Comparison of ENCODE assay signal across 8 mouse cellular contexts in the genomic region with DNA sequence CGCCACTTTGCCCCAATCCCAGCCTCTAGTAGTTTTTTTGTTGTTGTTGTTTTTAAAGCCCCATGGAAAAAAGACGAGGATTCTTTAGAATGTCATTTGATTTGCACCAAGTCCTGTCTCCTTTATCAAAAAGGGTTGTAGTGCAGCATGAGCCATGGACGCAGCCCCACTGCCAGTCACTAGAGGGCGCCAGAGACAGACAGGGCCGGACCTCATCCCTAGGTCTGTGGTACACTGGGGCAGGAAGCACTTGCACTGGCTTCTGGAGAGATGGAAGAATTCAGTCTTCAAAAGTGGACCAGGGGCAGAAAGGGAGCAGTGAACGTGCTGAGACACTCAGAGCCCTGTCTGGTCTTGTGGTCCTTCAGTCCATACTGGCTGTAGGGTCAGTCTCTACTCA. TPM values are rescaled to one million over a fixed set of nuclear protein-coding genes. Genes with fewer than 3 reads are reported as not detected.
A peak's percentile ranks its signal among the peaks of the same experiment; 100 is the strongest.
DNase-seq lines count a peak whose midpoint lies in the region; ATAC-seq and TF ChIP-seq lines count a peak whose summit lies in the region.

No protein-coding gene starts in this region.

- H3K9ac ChIP-seq in embryonic facial prominence, embryonic 11.5 days (replicated peaks; ENCODE audit: low read length): no peak overlapping the region
- no peak overlapping the region for H3K9ac ChIP-seq in heart, embryonic 11.5 days (ENCODE audit: low read depth, low read length)

- no peaks in the 10 kb centered on the region for H3K27me3 ChIP-seq in C2C12 (ENCODE audit: control insufficient read depth, insufficient read depth, insufficient read length)
- no peaks in the 10 kb centered on the region for H3K27me3 ChIP-seq in embryonic facial prominence, embryonic 11.5 days (ENCODE audit: control insufficient read depth, insufficient read depth, low read length)
- no peaks in the 10 kb centered on the region for H3K27me3 ChIP-seq in heart, embryonic 11.5 days (ENCODE audit: control insufficient read depth, insufficient read depth, low read length)

- H3ac ChIP-seq in C2C12 (ENCODE audit: control insufficient read depth, insufficient read length, low read depth): no peak overlapping the region

- peaks cover 7% of the 10 kb centered on the region for H3K4me1 ChIP-seq in embryonic facial prominence, embryonic 11.5 days (ENCODE audit: control insufficient read depth, insufficient read depth, low read length)
- H3K4me1 ChIP-seq in heart, embryonic 11.5 days (ENCODE audit: control insufficient read depth, insufficient read depth, low read length): peaks cover 14% of the 10 kb centered on the region
- peaks cover 5% of the 10 kb centered on the region for H3K4me1 ChIP-seq in lung, adult 2 months (ENCODE audit: control insufficient read depth, insufficient read depth, low read length)

- TF ChIP-seq CTCF in C2C12 (IDR thresholded peaks at IDR 0.05; ENCODE audit: control insufficient read depth, insufficient read depth, insufficient read length): peak; percentile 84
- TF ChIP-seq CTCF in lung, adult 2 months (IDR thresholded peaks at IDR 0.05; ENCODE audit: insufficient read depth, low read length): peak; percentile 95

- no peak for TF ChIP-seq POLR2A in lung, adult 2 months (IDR thresholded peaks at IDR 0.05; ENCODE audit: borderline replicate concordance, extremely low read depth, low read depth, low read length)

- H3K36me3 ChIP-seq in C2C12 (ENCODE audit: control insufficient read depth, insufficient read depth): peaks cover 52% of the 10 kb centered on the region
- H3K36me3 ChIP-seq in embryonic facial prominence, embryonic 11.5 days (replicated peaks; ENCODE audit: control insufficient read depth, insufficient read depth, low read depth, low read length): peaks cover 33% of the 10 kb centered on the region
- H3K36me3 ChIP-seq in heart, embryonic 11.5 days (ENCODE audit: control insufficient read depth, insufficient read depth, low read length): peaks cover 41% of the 10 kb centered on the region

- H3K27ac ChIP-seq in embryonic facial prominence, embryonic 11.5 days (replicated peaks; ENCODE audit: low read depth, low read length): no peak overlapping the region
- H3K27ac ChIP-seq in heart, embryonic 11.5 days (ENCODE audit: low read depth, low read length): no peak overlapping the region

- peaks cover 78% of the 10 kb centered on the region for H3K79me2 ChIP-seq in C2C12 (ENCODE audit: control insufficient read depth, insufficient read depth)

- H3K4me3 ChIP-seq in C2C12 (ENCODE audit: insufficient read depth, poor library complexity, severe bottlenecking): no peak overlapping the region
- no peak overlapping the region for H3K4me3 ChIP-seq in embryonic facial prominence, embryonic 11.5 days (ENCODE audit: low read depth, low read length)
- H3K4me3 ChIP-seq in heart, embryonic 11.5 days (ENCODE audit: low read depth, low read length): no peak overlapping the region
- no peak overlapping the region for H3K4me3 ChIP-seq in lung, adult 2 months (replicated peaks; ENCODE audit: extremely low read depth, low read depth, low read length)

- no peaks in the 10 kb centered on the region for H3K9me3 ChIP-seq in embryonic facial prominence, embryonic 11.5 days (replicated peaks; ENCODE audit: control insufficient read depth, low read length)
- no peaks in the 10 kb centered on the region for H3K9me3 ChIP-seq in heart, embryonic 11.5 days (replicated peaks; ENCODE audit: control insufficient read depth, low read length)

- H3K4me2 ChIP-seq in embryonic facial prominence, embryonic 11.5 days (ENCODE audit: low read depth, low read length): no peak overlapping the region
- H3K4me2 ChIP-seq in heart, embryonic 11.5 days: peak overlapping the region; percentile 14; the same call in 1 of the 2 replicates

- peaks cover 42% of the 10 kb centered on the region for H3K79me3 ChIP-seq in C2C12 (ENCODE audit: low read depth)

- peak; percentile 95 for DNase-seq in adrenal gland, postnatal 10 days
- DNase-seq in embryonic facial prominence, embryonic 11.5 days (ENCODE audit: low spot score): peak; percentile 90
- DNase-seq in layer of hippocampus, adult 18-20 months (ENCODE audit: low spot score in 2 of 2): peak; percentile 69 to 90
- peak; percentile 88 for DNase-seq in lung, adult 2 months
- DNase-seq in ovary, postnatal 36 days (ENCODE audit: low spot score): peak; percentile 82
- DNase-seq in thymus, postnatal 4 days: peak; percentile 94

- no peak for ATAC-seq in embryonic facial prominence, embryonic 11.5 days (replicated peaks; ENCODE audit: insufficient number of reproducible peaks, low FRiP score, low TSS enrichment, low read depth)
- ATAC-seq in heart, embryonic 11.5 days (replicated peaks; ENCODE audit: insufficient number of reproducible peaks, low FRiP score, low TSS enrichment): no peak

- 40% methylated on average over 6 of the region's 6 CpGs for WGBS in embryonic facial prominence, embryonic 11.5 days
- WGBS in heart, embryonic 11.5 days (ENCODE audit: insufficient replicate concordance): 38% methylated on average over 6 of the region's 6 CpGs
- 24% methylated on average over 6 of the region's 6 CpGs for WGBS in lung, adult 2 months

TF ChIP-seq in C2C12, 6 proteins besides CTCF, POLR2A, EP300 and RAD21:
- no peak for TF ChIP-seq CEBPB (IDR thresholded peaks at IDR 0.05; ENCODE audit: low read depth)
- no peak for TF ChIP-seq FOSL1 (IDR thresholded peaks at IDR 0.05; ENCODE audit: insufficient read depth, low read length, poor library complexity, severe bottlenecking)
- no peak for TF ChIP-seq MYOG (IDR thresholded peaks at IDR 0.05; ENCODE audit: control insufficient read depth, extremely low read depth, insufficient read length)
- TF ChIP-seq MYOD1 (IDR thresholded peaks at IDR 0.05; ENCODE audit: control insufficient read depth, insufficient read length, low read depth): no peak
- TF ChIP-seq USF1 (IDR thresholded peaks at IDR 0.05; ENCODE audit: low read depth): no peak
- no peak for TF ChIP-seq MAX (IDR thresholded peaks at IDR 0.05)

RNA-seq across cellular contexts. Expression of gene Prmt1, which starts 3.3 kb away (rescaled TPM):
- polyA plus RNA-seq in C2C12 (2012; fragmentation: generic; extraction: Trizol): 978 TPM
- total RNA-seq in adrenal gland, postnatal 10 days (2021): 100 to 1,000 TPM; 254 to 258 TPM
- 289 and 293 TPM in 2 replicates for polyA plus RNA-seq in embryonic facial prominence, embryonic 11.5 days (2014; fragmentation: Nextera tagmentation; extraction: Ambion mirVana)
- 179 and 194 TPM in 2 replicates for polyA plus RNA-seq in heart, embryonic 11.5 days (2014; fragmentation: Nextera tagmentation; extraction: Ambion mirVana)
- 100 to 1,000 TPM; 172 to 183 TPM for total RNA-seq in layer of hippocampus, adult 18-20 months (2021)
- 71.0 and 97.7 TPM in 2 replicates for polyA plus RNA-seq in lung, adult 2 months (2012; rRNA removed)

RNA-seq across cellular contexts. Expression of gene Cpt1c, which starts 8.4 kb away (rescaled TPM):
- polyA plus RNA-seq in C2C12 (2012; fragmentation: generic; extraction: Trizol): 5.5 TPM
- 10 to 100 TPM in 1 of 2 experiments, 1 to 10 TPM in 1; 9.8 to 15.3 TPM for total RNA-seq in adrenal gland, postnatal 10 days (2021)
- 14.3 and 17.1 TPM in 2 replicates for polyA plus RNA-seq in embryonic facial prominence, embryonic 11.5 days (2014; fragmentation: Nextera tagmentation; extraction: Ambion mirVana)
- polyA plus RNA-seq in heart, embryonic 11.5 days (2014; fragmentation: Nextera tagmentation; extraction: Ambion mirVana): 10.0 and 10.5 TPM in 2 replicates
- total RNA-seq in layer of hippocampus, adult 18-20 months (2021): 100 to 1,000 TPM; 129 to 136 TPM
- 20.7 and 21.0 TPM in 2 replicates for polyA plus RNA-seq in lung, adult 2 months (2012; rRNA removed)

RNA-seq across cellular contexts. Expression of gene Irf3, which starts 14.4 kb away (rescaled TPM):
- polyA plus RNA-seq in C2C12 (2012; fragmentation: generic; extraction: Trizol): 43.7 TPM
- total RNA-seq in adrenal gland, postnatal 10 days (2021): 10 to 100 TPM; 80.3 to 89.6 TPM
- polyA plus RNA-seq in embryonic facial prominence, embryonic 11.5 days (2014; fragmentation: Nextera tagmentation; extraction: Ambion mirVana): 62.4 and 71.9 TPM in 2 replicates
- 57.3 and 61.4 TPM in 2 replicates for polyA plus RNA-seq in heart, embryonic 11.5 days (2014; fragmentation: Nextera tagmentation; extraction: Ambion mirVana)
- 10 to 100 TPM; 41.5 to 43.7 TPM for total RNA-seq in layer of hippocampus, adult 18-20 months (2021)
- 125 and 130 TPM in 2 replicates for polyA plus RNA-seq in lung, adult 2 months (2012; rRNA removed)

RNA-seq across cellular contexts. Expression of gene Bcl2l12, which starts 15.4 kb away (rescaled TPM):
- polyA plus RNA-seq in C2C12 (2012; fragmentation: generic; extraction: Trizol): 18.1 TPM
- 10 to 100 TPM; 15.8 to 16.2 TPM for total RNA-seq in adrenal gland, postnatal 10 days (2021)
- polyA plus RNA-seq in embryonic facial prominence, embryonic 11.5 days (2014; fragmentation: Nextera tagmentation; extraction: Ambion mirVana): 69.9 and 71.7 TPM in 2 replicates
- polyA plus RNA-seq in heart, embryonic 11.5 days (2014; fragmentation: Nextera tagmentation; extraction: Ambion mirVana): 41.0 and 43.2 TPM in 2 replicates
- total RNA-seq in layer of hippocampus, adult 18-20 months (2021): 1 to 10 TPM; 3.1 TPM
- 37.1 and 38.3 TPM in 2 replicates for polyA plus RNA-seq in lung, adult 2 months (2012; rRNA removed)

RNA-seq across cellular contexts. Expression of gene Scaf1, which starts 33.1 kb away (rescaled TPM):
- 58.4 TPM for polyA plus RNA-seq in C2C12 (2012; fragmentation: generic; extraction: Trizol)
- total RNA-seq in adrenal gland, postnatal 10 days (2021): 10 to 100 TPM; 69.6 to 81.1 TPM
- polyA plus RNA-seq in embryonic facial prominence, embryonic 11.5 days (2014; fragmentation: Nextera tagmentation; extraction: Ambion mirVana): 40.0 and 41.1 TPM in 2 replicates
- 37.9 and 42.5 TPM in 2 replicates for polyA plus RNA-seq in heart, embryonic 11.5 days (2014; fragmentation: Nextera tagmentation; extraction: Ambion mirVana)
- 100 to 1,000 TPM; 159 to 168 TPM for total RNA-seq in layer of hippocampus, adult 18-20 months (2021)
- 76.2 and 76.8 TPM in 2 replicates for polyA plus RNA-seq in lung, adult 2 months (2012; rRNA removed)
